Mouse (Mus musculus) liver, embryonic 16.5 days (tissue): Measurements from ENCODE around the gene Tmem184b. TPM values are rescaled to one million over a fixed set of nuclear protein-coding genes. Genes with fewer than 3 reads are reported as not detected.
A peak's percentile ranks its signal among the peaks of the same experiment; 100 is the strongest.

Experiments used
- ATAC-seq: fragments of 200-750 bp; cut with Nextera tagmentation; 2 replicates; pipeline ENCODE4 v1.8.0; 2017; ENCODE audit warnings: low read depth, mild to moderate bottlenecking, moderate number of reproducible peaks, moderate library complexity
- H3K27ac ChIP-seq: fragments of 300-500 bp; sonication (generic); 2 replicates; pipeline ENCODE4 v1.5.1; 2014; ENCODE audit warnings: mild to moderate bottlenecking, low read length
- H3K27me3 ChIP-seq: fragments of 300-500 bp; sonication (generic); 2 replicates; pipeline ENCODE4 v1.6.1; 2014; ENCODE audit warnings: low read depth, low read length, mixed read lengths; ENCODE audit not compliant: control insufficient read depth, insufficient read depth
- H3K36me3 ChIP-seq: fragments of 300-500 bp; sonication (generic); 2 replicates; pipeline ENCODE4 v1.6.1; 2014; ENCODE audit warnings: mild to moderate bottlenecking; ENCODE audit not compliant: control insufficient read depth, insufficient read depth
- H3K4me1 ChIP-seq: fragments of 300-500 bp; sonication (generic); 2 replicates; pipeline ENCODE4 v1.6.1; 2014; ENCODE audit warnings: low read depth, low read length, mixed read lengths; ENCODE audit not compliant: control insufficient read depth
- H3K4me2 ChIP-seq: fragments of 300-500 bp; sonication (generic); 2 replicates; pipeline ENCODE4 v1.6.1; 2014; ENCODE audit warnings: low read depth, low read length, mixed read lengths
- H3K4me3 ChIP-seq: fragments of 300-500 bp; sonication (generic); 2 replicates; pipeline ENCODE4 v1.5.1; 2014; ENCODE audit warnings: low read depth, mild to moderate bottlenecking, low read length
- H3K9ac ChIP-seq: fragments of 300-500 bp; sonication (generic); 2 replicates; pipeline ENCODE4 v1.6.1; 2014; ENCODE audit warnings: low read depth, low read length
- H3K9me3 ChIP-seq: fragments of 300-500 bp; sonication (generic); replicated peaks from 2 replicates; pipeline ENCODE4 v1.6.1; 2016; ENCODE audit warnings: low read length; ENCODE audit not compliant: control insufficient read depth
- WGBS: fragments of 180-500 bp; shearing (Covaris S2); extraction: QIAGEN DNeasy Blood & Tissue Kit; methylation state at CpG from one replicate; pipeline ENCODE4 v1.1.7; 2014; ENCODE audit not compliant: insufficient replicate concordance; 5-methylcytosine and 5-hydroxymethylcytosine counted together
- polyA plus RNA-seq: library from polyadenylated mRNA; unstranded; fragments of >200 nt; fragmentation: Nextera tagmentation; extraction: Ambion mirVana; gene quantifications from 2 replicates; pipeline ENCODE4 v1.2.1, GENCODE M21; 2015

Tmem184b gene
- polyA plus RNA-seq, 1 experiment from 2014 or later, result 12.1 TPM

DNA sequence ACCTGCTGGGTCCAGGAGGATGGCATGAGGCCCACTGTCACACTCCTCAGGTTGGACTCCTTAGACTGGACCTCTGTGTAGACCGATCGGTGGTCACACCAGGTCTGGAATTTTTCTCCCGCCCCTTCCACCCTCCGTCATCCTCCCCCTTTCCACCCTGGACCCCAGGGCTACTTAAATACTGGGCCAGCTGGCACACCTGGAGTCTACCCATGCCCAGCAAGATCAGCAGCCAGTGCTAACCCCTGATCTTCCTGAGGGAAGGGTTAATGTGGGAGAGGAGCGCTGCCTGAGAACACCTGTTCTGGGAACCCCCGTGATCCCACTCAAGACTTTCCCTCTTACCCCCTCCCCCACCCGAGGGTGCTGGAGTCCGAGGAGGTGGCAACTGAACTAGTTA is 54.7 kb downstream of the Tmem184b start:
- peak overlapping the region; percentile 84 for H3K4me3 ChIP-seq
- H3K4me2 ChIP-seq, result peak overlapping the region; percentile 93
- no peaks in the 10 kb centered on the region for H3K9me3 ChIP-seq
- peaks cover 27% of the 10 kb centered on the region for H3K4me1 ChIP-seq
- no peaks in the 10 kb centered on the region for H3K36me3 ChIP-seq
- H3K9ac ChIP-seq, result peak overlapping the region; percentile 94
- H3K27ac ChIP-seq, result peak overlapping the region; percentile 97
- 55% methylated on average over 8 of the region's 8 CpGs for WGBS
- no peak for ATAC-seq
- H3K27me3 ChIP-seq, result peaks cover 13% of the 10 kb centered on the region

DNA sequence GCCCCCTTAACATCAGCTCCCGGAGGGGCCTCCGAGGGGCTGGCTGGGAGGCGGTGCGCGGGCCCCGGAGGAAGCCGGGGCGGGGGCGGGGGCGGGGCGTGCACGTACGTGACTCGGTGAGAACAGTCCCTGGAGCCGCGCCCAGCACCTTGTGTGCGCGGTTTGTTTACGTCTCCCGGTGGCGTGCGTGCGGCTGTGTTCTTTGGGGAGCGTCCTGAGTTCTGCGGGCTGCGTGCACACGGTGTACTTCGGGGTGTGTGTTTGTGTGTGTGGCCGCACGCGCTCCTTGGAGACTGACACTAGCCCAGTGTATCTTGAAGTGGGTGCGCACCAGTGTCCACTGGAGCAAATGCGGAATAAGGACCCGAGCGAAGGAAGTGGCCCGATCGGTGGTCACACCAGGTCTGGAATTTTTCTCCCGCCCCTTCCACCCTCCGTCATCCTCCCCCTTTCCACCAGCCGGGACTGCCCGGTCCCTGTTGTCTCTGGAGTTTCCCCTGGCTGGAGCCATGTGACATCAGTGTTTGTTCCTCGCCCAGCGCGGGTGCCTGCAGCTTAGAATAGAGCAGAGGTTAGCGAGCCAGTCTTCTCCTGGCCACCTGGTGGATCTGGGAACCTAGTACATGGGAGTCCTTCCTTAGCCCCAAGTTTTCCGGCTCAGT is 55.4 kb downstream of the Tmem184b start:
- H3K27ac ChIP-seq, result peak overlapping the region; percentile 97
- peak overlapping the region; percentile 94 for H3K9ac ChIP-seq
- H3K4me3 ChIP-seq, result peak overlapping the region; percentile 84
- under 1% methylated on average over 46 of the region's 46 CpGs for WGBS
- no peaks in the 10 kb centered on the region for H3K9me3 ChIP-seq
- peak; percentile 90 for ATAC-seq
- H3K4me1 ChIP-seq, result peaks cover 27% of the 10 kb centered on the region
- H3K27me3 ChIP-seq, result peaks cover 13% of the 10 kb centered on the region
- H3K36me3 ChIP-seq, result no peaks in the 10 kb centered on the region
- H3K4me2 ChIP-seq, result peak overlapping the region; percentile 93

GRCm38 (mm10) chr15:79347165-79347844 is 56.1 kb downstream of the Tmem184b start:
- Histone ChIP-seq H3K36me3 (no peaks in the 10 kb centered on the region), H3K4me2 (peak overlapping the region; percentile 93), H3K4me3 (peak overlapping the region; percentile 84), H3K27ac (peak overlapping the region; percentile 97), H3K9ac (peak overlapping the region; percentile 94), H3K27me3 (peaks cover 13% of the 10 kb centered on the region), H3K9me3 (no peaks in the 10 kb centered on the region), H3K4me1 (peaks cover 24% of the 10 kb centered on the region)
- under 1% methylated on average over 60 of the region's 61 CpGs for WGBS
- ATAC-seq, result peak; percentile 66

- no peak for ATAC-seq
- WGBS, result 45% methylated on average over 8 of the region's 8 CpGs
Measured at GRCm38 (mm10) chr15:79346051-79346793, 57.1 kb downstream of the Tmem184b start, which contains the start of gene Maff. Maff (plus strand) TSS chr15:79346621.

GRCm38 (mm10) chr15:79344627-79345026 is 58.7 kb downstream of the Tmem184b start:
- Histone ChIP-seq H3K27ac (no peak overlapping the region), H3K4me1 (peaks cover 10% of the 10 kb centered on the region), H3K9me3 (no peaks in the 10 kb centered on the region), H3K27me3 (peaks cover 13% of the 10 kb centered on the region), H3K4me2 (no peak overlapping the region), H3K9ac (no peak overlapping the region), H3K36me3 (no peaks in the 10 kb centered on the region), H3K4me3 (no peak overlapping the region)
- 41% methylated on average over 4 of the region's 4 CpGs for WGBS
- ATAC-seq, result no peak

More at GRCm38 (mm10) chr15:79346051-79346793, 57.1 kb downstream of the Tmem184b start, which contains the start of gene Maff:
- Histone ChIP-seq H3K4me1 (peaks cover 15% of the 10 kb centered on the region), H3K4me2 (peak within 1 kb of the TSS; percentile 93), H3K36me3 (no peaks in the 10 kb centered on the region), H3K9me3 (no peaks in the 10 kb centered on the region), H3K9ac (peak within 1 kb of the TSS; percentile 94), H3K27me3 (peaks cover 13% of the 10 kb centered on the region), H3K4me3 (peak within 1 kb of the TSS; percentile 84), H3K27ac (peak within 1 kb of the TSS; percentile 97)

DNA sequence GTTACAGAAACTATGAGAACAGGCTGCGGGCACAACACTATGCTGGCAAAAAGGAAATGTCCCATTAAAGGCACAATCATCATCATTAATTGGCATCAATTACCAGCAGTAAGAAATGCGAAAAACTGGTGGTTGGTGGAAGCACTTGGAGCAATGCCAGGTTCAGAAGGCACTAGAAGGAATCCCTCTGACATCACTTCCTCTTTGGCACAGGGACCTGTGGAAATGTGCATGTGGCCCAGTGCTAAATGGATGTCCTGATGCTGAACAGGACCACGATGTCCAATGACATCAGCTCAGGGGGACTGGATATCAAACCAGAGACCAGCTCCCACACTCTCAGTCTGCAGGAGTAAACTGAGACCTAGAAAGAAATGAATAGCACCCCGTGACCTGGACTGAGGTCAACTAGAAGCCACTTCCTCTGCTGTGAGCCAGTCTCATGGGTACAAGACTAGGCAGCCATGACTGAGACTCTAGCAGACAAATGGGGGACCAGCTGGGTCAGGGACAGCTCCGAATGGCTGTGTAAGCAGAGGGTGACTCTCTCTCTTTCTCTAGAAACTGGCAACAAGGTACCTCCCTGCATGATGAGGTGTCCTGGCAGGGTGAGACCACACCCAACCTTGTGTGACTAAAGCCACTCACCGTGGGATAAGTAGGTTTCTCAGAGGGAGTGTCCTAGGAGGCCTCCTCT is 60.6 kb downstream of the Tmem184b start:
- Histone ChIP-seq H3K27me3 (peaks cover 13% of the 10 kb centered on the region), H3K4me2 (no peak overlapping the region), H3K9ac (no peak overlapping the region), H3K36me3 (no peaks in the 10 kb centered on the region), H3K27ac (no peak overlapping the region), H3K9me3 (no peaks in the 10 kb centered on the region), H3K4me3 (no peak overlapping the region), H3K4me1 (peaks cover 7% of the 10 kb centered on the region)
- WGBS, result 57% methylated on average over 6 of the region's 6 CpGs
- no peak for ATAC-seq

DNA sequence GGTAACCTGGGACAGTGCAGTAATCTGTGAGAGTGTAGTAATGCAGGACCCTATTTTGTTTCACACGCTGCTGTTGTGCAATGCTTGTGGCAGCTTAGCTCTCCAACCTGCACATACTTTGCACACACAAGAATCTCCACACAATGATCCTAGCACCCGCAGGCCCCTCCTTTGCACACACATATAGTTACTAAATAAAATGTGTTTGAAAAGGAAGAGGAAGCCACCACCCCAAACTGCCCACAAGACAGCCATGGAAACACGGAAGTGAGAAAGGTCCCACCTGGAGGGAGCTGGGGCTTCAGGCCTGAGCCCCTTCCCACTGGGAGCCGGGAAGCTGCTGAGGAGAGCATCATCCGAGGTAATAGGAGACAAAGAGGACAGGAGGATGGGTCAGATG is 64.4 kb downstream of the Tmem184b start:
- Histone ChIP-seq H3K27ac (no peak overlapping the region), H3K4me2 (no peak overlapping the region), H3K36me3 (no peaks in the 10 kb centered on the region), H3K4me1 (peaks cover 4% of the 10 kb centered on the region), H3K4me3 (no peak overlapping the region), H3K9ac (no peak overlapping the region), H3K9me3 (no peaks in the 10 kb centered on the region), H3K27me3 (peaks cover 2% of the 10 kb centered on the region; the same call in 1 of the 2 replicates)
- 48% methylated on average over 5 of the region's 5 CpGs for WGBS
- ATAC-seq, result no peak

DNA sequence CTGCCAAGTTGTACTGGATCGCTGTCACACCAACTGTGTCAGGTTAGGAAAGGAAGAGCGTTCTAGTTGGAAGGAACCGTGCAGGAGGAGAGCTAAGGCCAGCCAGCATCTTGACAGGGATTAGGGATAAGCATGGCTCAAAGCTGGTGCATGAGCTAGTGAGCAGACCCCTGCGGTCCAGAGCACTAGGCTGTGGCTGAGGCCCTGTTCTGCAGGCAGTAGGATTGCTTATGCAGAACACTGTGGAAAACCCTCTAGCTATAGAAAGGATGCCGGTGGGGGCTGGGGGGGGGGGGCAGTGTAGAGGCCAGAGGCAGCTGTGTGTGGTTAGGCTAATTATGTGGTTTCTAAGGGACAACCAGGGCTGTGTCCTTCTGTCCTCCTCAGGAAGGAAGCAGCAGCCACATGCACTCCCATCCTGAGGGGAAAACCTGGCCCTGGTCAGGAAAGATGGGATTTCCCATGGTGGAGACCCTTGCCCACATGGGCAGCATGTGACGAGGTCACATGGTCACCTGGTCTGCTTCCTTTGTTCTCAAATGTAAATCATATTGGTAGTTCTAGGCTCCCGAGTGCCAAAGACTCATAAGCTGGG is 68.2 kb downstream of the Tmem184b start:
- no peak overlapping the region for H3K4me2 ChIP-seq
- H3K9me3 ChIP-seq, result no peaks in the 10 kb centered on the region
- H3K27ac ChIP-seq, result no peak overlapping the region
- H3K4me1 ChIP-seq, result peaks cover 16% of the 10 kb centered on the region
- no peak overlapping the region for H3K4me3 ChIP-seq
- no peak overlapping the region for H3K9ac ChIP-seq
- WGBS, result 47% methylated on average over 7 of the region's 7 CpGs
- H3K27me3 ChIP-seq, result peaks cover 2% of the 10 kb centered on the region; the same call in 1 of the 2 replicates
- no peaks in the 10 kb centered on the region for H3K36me3 ChIP-seq
- ATAC-seq, result no peak
